ENCODE assay signal across 8 mouse cellular contexts in the genomic region with DNA sequence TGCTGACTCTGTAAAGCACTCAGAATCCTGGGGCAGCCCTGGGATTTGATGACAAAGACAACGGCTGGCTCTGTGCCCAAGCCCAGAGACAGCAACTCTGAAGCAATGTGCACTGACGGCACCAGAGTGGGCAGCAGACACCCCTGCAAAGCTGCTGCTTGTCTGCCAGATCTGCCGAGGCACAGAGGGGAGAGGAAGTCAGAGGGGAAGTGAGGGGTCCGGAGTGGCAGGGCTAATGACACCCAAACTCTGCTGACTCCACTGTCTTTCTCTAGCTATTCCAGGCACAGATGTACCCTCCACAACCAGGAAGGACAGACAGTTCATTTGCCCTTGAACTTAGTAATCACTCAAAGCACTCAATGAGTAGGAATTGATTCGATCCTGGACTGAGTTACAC. TPM values are rescaled to one million over a fixed set of nuclear protein-coding genes. Genes with fewer than 3 reads are reported as not detected.
DNase-seq lines count a peak whose midpoint lies in the region; ATAC-seq and TF ChIP-seq lines count a peak whose summit lies in the region.

No protein-coding gene starts in this region.

- WGBS in thymus, adult 2 months, result 9% methylated on average over 5 of the region's 5 CpGs
- 10% methylated on average over 5 of the region's 5 CpGs for WGBS in liver, embryonic 16.5 days (ENCODE audit: insufficient replicate concordance)

- intact Hi-C loops in heart, postnatal 36 days (cut with DNase I), result no loop called here

- no peaks in the 10 kb centered on the region for H3K27me3 ChIP-seq in thymus, adult 2 months (ENCODE audit: control insufficient read depth, insufficient read depth, low read length)
- H3K27me3 ChIP-seq in liver, embryonic 16.5 days (ENCODE audit: control insufficient read depth, insufficient read depth, low read depth, low read length), result no peaks in the 10 kb centered on the region

- peak; percentile 58 to 71 for DNase-seq in cerebellum, postnatal 10 days
- no peak for DNase-seq in cerebellum, adult 8-10 months
- peak; percentile 23 for DNase-seq in thymus, postnatal 0 days (ENCODE audit: low spot score)
- DNase-seq in thymus, adult 2 months, result no peak
- peak; percentile 47 to 51 for DNase-seq in heart, postnatal 36 days
- DNase-seq in yolk sac, embryonic 10.5 days (ENCODE audit: low spot score), result peak; percentile 10
- no peak for DNase-seq in ovary, postnatal 10 days (ENCODE audit: low spot score)

- no peaks in the 10 kb centered on the region for H3K36me3 ChIP-seq in thymus, adult 2 months (ENCODE audit: control insufficient read depth, insufficient read depth, low read length)
- H3K36me3 ChIP-seq in liver, embryonic 16.5 days (ENCODE audit: control insufficient read depth, insufficient read depth), result no peaks in the 10 kb centered on the region

- no peaks in the 10 kb centered on the region; the same call in 1 of the 2 replicates for H3K4me1 ChIP-seq in thymus, adult 2 months (replicated peaks; ENCODE audit: control insufficient read depth, insufficient read depth, low read length)
- H3K4me1 ChIP-seq in liver, embryonic 16.5 days (ENCODE audit: control insufficient read depth, low read depth, low read length), result no peaks in the 10 kb centered on the region; the same call in 1 of the 2 replicates

- peak; percentile 63 for ATAC-seq in liver, embryonic 16.5 days (ENCODE audit: low read depth)

- TF ChIP-seq CTCF in thymus, adult 2 months (IDR thresholded peaks at IDR 0.05; ENCODE audit: borderline replicate concordance, control insufficient read depth, extremely low read depth, insufficient read depth, low read length, poor library complexity), result no peak

- H3K9ac ChIP-seq in liver, embryonic 16.5 days (ENCODE audit: low read depth, low read length), result no peak overlapping the region

- no peaks in the 10 kb centered on the region for H3K9me3 ChIP-seq in liver, embryonic 16.5 days (replicated peaks; ENCODE audit: control insufficient read depth, low read length)

- H3K4me2 ChIP-seq in liver, embryonic 16.5 days (ENCODE audit: low read depth, low read length), result no peak overlapping the region

- no peak overlapping the region for H3K27ac ChIP-seq in thymus, adult 2 months (ENCODE audit: control insufficient read depth, insufficient read depth, low read length)
- H3K27ac ChIP-seq in liver, embryonic 16.5 days (ENCODE audit: low read length), result no peak overlapping the region

- H3K4me3 ChIP-seq in thymus, adult 2 months (ENCODE audit: control insufficient read depth, insufficient read depth, low read length), result no peak overlapping the region
- H3K4me3 ChIP-seq in liver, embryonic 16.5 days (ENCODE audit: low read depth, low read length), result no peak overlapping the region

- no peak for TF ChIP-seq POLR2A in thymus, adult 2 months (IDR thresholded peaks at IDR 0.05; ENCODE audit: control insufficient read depth, extremely low read depth, insufficient read depth, low read length, poor library complexity)

RNA-seq across cellular contexts. Expression of gene Rab11a, which starts 33.7 kb away (rescaled TPM):
- polyA plus RNA-seq in thymus, postnatal 0 days (2015; fragmentation: Nextera tagmentation; extraction: Ambion mirVana), result 377 and 404 TPM in 2 replicates
- 50.1 and 60.1 TPM in 2 replicates for polyA plus RNA-seq in thymus, adult 2 months (2012; rRNA removed)
- 100 to 1,000 TPM; 181 to 194 TPM for total RNA-seq in heart, postnatal 36 days (2021)
- polyA plus RNA-seq in liver, embryonic 16.5 days (2015; fragmentation: Nextera tagmentation; extraction: Ambion mirVana), result 198 and 207 TPM in 2 replicates

RNA-seq across cellular contexts. Expression of gene Dennd4a, which starts 39.9 kb away (rescaled TPM):
- 6.6 and 8.9 TPM in 2 replicates for polyA plus RNA-seq in thymus, postnatal 0 days (2015; fragmentation: Nextera tagmentation; extraction: Ambion mirVana)
- 10.9 and 12.3 TPM in 2 replicates for polyA plus RNA-seq in thymus, adult 2 months (2012; rRNA removed)
- 1 to 10 TPM; 7.7 to 8.4 TPM for total RNA-seq in heart, postnatal 36 days (2021)
- polyA plus RNA-seq in liver, embryonic 16.5 days (2015; fragmentation: Nextera tagmentation; extraction: Ambion mirVana), result 40.8 and 42.3 TPM in 2 replicates

Comparison
In these comparisons a context has a peak if more than half of its experiments do, and no peak if none do; other contexts are left out.
1. DNase-seq: peak in cerebellum, postnatal 10 days (2 of 2), thymus, postnatal 0 days (single experiment), heart, postnatal 36 days (2 of 2) and yolk sac, embryonic 10.5 days (single experiment); none in cerebellum, adult 8-10 months (single experiment), thymus, adult 2 months (single experiment) and ovary, postnatal 10 days (single experiment).